Mouse (Mus musculus) liver, postnatal 0 days (tissue): ENCODE data around the gene Npas1. TPM values are rescaled to one million over a fixed set of nuclear protein-coding genes. Genes with fewer than 3 reads are reported as not detected.

Experiments used
- ATAC-seq: fragments of 200-750 bp; cut with Nextera tagmentation; 2 replicates; pipeline ENCODE4 v1.8.0; 2017; ENCODE audit warnings: mild to moderate bottlenecking, moderate library complexity
- DNase-seq: peaks from one replicate; pipeline ENCODE4 v3.0.0-alpha.2; 2016
- H3K27ac ChIP-seq: fragments of 300-500 bp; sonication (generic); 2 replicates; pipeline ENCODE4 v1.5.1; 2014; ENCODE audit warnings: antibody characterized with exemption, moderate library complexity, mild to moderate bottlenecking, low read depth
- H3K27me3 ChIP-seq: fragments of 300-500 bp; sonication (generic); 2 replicates; pipeline ENCODE4 v1.6.1; 2014; ENCODE audit warnings: low read length, control low read depth, mixed read lengths; ENCODE audit not compliant: insufficient read depth
- H3K36me3 ChIP-seq: fragments of 300-500 bp; sonication (generic); replicated peaks from 2 replicates; pipeline ENCODE4 v1.6.1; 2014; ENCODE audit warnings: mild to moderate bottlenecking, control low read depth, low read length, moderate library complexity, mixed read lengths; ENCODE audit not compliant: insufficient read depth
- H3K4me1 ChIP-seq: fragments of 300-500 bp; sonication (generic); 2 replicates; pipeline ENCODE4 v1.6.1; 2014; ENCODE audit warnings: antibody characterized with exemption, mild to moderate bottlenecking, control low read depth; ENCODE audit not compliant: insufficient read depth
- H3K4me2 ChIP-seq: fragments of 300-500 bp; sonication (generic); 2 replicates; pipeline ENCODE4 v1.6.1; 2014; ENCODE audit warnings: low read depth, mild to moderate bottlenecking, low read length, moderate library complexity, mixed read lengths
- H3K4me3 ChIP-seq: fragments of 300-500 bp; sonication (generic); 2 replicates; pipeline ENCODE4 v1.5.1; 2014; ENCODE audit warnings: low read depth, low read length
- H3K9ac ChIP-seq: fragments of 300-500 bp; sonication (generic); replicated peaks from 2 replicates; pipeline ENCODE4 v1.6.1; 2014; ENCODE audit warnings: mild to moderate bottlenecking, moderate library complexity
- H3K9me3 ChIP-seq: fragments of 300-500 bp; sonication (generic); 2 replicates; pipeline ENCODE4 v1.6.1; 2016; ENCODE audit warnings: mild to moderate bottlenecking, control low read depth, low read length, mixed read lengths
- CTCF ChIP-seq: sonication (generic); IDR thresholded peaks from 2 replicates; pipeline ENCODE4 v1.5.1; 2016; ENCODE audit warnings: antibody characterized with exemption, low read depth
- EP300 ChIP-seq: IDR thresholded peaks from 2 replicates; pipeline ENCODE4 v1.6.1; 2016; ENCODE audit warnings: antibody characterized with exemption, low read depth, mild to moderate bottlenecking
- WGBS: fragments of 180-500 bp; shearing (Covaris S2); extraction: QIAGEN DNeasy Blood & Tissue Kit; methylation state at CpG from one replicate; pipeline ENCODE4 v1.1.7; 2014; ENCODE audit not compliant: insufficient replicate concordance; 5-methylcytosine and 5-hydroxymethylcytosine counted together
- polyA plus RNA-seq: library from polyadenylated mRNA; unstranded; fragments of >200 nt; fragmentation: Nextera tagmentation; extraction: Ambion mirVana; gene quantifications from 2 replicates; pipeline ENCODE4 v1.2.1, GENCODE M21; 2015

Gene Npas1
- polyA plus RNA-seq, 1 experiment from 2014 or later = 0.11 TPM

DNA sequence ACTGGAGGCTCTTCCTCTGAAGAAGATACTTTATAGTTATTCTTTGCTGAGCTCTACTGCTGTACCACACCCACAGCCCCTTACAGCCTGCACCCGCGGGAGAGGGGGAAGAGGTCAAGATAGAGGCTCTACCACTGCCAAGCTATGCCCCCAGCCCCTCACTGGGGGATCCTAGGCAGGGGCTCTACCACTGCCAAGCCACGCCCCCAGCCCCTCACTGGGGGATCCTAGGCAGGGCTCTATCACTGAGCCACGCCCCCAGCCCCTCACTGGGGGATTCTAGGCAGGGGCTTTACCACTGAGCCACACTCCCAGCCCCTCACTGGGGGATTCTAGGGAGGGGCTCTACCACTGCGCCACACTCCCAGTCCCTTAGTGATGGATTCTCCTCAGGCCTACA is 21.2 kb downstream of the Npas1 start:
- 87% methylated on average over 5 of the region's 5 CpGs for WGBS
- H3K27me3 ChIP-seq = no peaks in the 10 kb centered on the region
- no peak overlapping the region for H3K9ac ChIP-seq
- DNase-seq = no peak
- H3K4me3 ChIP-seq = no peak overlapping the region
- H3K27ac ChIP-seq = no peak overlapping the region
- no peak overlapping the region for H3K4me2 ChIP-seq
- ATAC-seq = no peak
- no peaks in the 10 kb centered on the region for H3K9me3 ChIP-seq
- peaks cover 15% of the 10 kb centered on the region for H3K4me1 ChIP-seq
- no peak for TF ChIP-seq EP300
- H3K36me3 ChIP-seq = 0 out of 2 replicates have a peak, but pooled peaks cover 5% of the 10 kb centered on the region

DNA sequence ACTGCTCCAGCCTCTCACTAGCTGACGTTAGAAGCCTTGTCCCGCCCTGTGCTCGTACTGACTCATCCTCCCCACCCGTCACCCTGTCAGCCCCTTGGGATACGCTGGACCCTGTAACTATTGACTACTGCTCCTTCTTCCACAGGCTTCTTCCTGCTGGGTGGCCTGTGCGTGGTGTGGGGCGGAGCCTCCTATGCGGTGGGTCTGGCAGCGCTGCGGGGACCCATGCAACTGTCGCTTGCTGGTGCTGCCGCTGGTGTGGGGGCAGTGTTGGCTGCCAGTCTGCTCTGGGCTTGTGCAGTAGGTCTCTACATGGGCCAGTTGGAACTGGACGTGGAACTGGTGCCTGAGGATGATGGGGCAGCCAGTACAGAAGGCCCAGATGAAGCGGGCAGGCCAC is 22.5 kb downstream of the Npas1 start:
- Histone ChIP-seq H3K27me3 (no peaks in the 10 kb centered on the region), H3K9ac (no peak overlapping the region), H3K4me1 (peaks cover 15% of the 10 kb centered on the region), H3K4me2 (no peak overlapping the region), H3K4me3 (no peak overlapping the region), H3K36me3 (0 out of 2 replicates have a peak, but pooled peaks cover 5% of the 10 kb centered on the region), H3K27ac (no peak overlapping the region), H3K9me3 (no peaks in the 10 kb centered on the region)
- TF ChIP-seq CTCF (no peak), EP300 (no peak)
- WGBS = 89% methylated on average over 14 of the region's 14 CpGs
- ATAC-seq (no peak), DNase-seq (no peak)

DNA sequence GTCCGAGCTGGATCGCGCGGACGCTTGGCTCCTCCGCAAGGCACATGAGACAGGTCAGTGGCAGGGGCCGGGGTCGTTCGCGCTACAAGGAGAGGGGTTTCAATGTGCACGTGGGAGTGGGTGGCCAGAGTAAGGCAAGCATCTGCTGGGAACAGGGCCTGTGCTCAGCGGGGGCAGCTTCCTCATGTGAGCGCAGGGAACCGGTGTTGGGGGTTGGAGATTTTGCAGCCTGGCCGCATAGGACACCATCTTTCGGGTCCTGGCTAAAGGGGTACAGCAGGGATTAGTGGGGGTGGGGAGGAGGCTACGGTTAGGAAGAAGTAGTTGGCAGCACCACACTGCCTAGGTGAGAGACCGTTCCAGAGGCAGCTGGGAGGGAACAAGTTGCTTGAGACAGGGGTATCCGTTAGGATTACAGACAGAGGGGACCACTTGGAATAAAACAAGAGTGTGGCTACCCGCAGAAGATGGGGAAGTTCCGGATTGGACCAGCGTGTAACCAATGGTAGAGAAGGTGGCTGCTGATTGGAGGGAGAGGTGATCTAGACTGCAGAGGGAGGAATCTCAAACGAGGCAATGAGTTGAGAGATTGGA is 24.3 kb downstream of the Npas1 start:
- peak overlapping the region; percentile 89 for H3K4me3 ChIP-seq
- peak overlapping the region; percentile 71 for H3K9ac ChIP-seq
- no peaks in the 10 kb centered on the region for H3K9me3 ChIP-seq
- 0 out of 2 replicates have a peak, but pooled peaks cover 5% of the 10 kb centered on the region for H3K36me3 ChIP-seq
- H3K27ac ChIP-seq = peak overlapping the region; percentile 41; the same call in 1 of the 2 replicates
- H3K27me3 ChIP-seq = no peaks in the 10 kb centered on the region
- TF ChIP-seq CTCF (no peak), EP300 (no peak)
- peak overlapping the region; percentile 98 for H3K4me2 ChIP-seq
- H3K4me1 ChIP-seq = peaks cover 15% of the 10 kb centered on the region
- ATAC-seq (peak; percentile 29), DNase-seq (no peak)
- WGBS = 2% methylated on average over 23 of the region's 23 CpGs

DNA sequence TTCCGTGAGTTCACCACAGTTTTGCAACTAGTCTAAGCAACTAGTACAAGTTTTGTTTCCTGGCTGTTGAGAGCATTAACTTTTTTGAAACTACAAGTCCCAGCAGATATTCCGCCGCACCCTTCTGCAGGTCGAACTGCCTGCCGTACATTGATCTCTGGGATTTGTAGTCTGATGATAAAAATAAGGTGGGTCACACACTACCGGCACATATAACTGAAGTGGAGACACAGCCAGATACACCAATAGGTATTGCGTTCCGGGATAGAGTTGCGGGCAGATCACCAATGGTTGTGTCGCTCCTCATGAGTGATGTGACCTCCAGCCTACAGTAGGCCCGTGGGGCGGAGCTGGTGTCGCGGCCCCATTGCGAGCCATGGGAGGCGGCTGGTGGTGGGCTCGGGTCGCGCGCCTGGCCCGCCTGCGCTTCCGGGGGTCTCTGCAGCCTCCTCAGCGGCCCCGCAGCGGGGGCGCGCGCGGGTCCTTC is 24.9 kb downstream of the Npas1 start, which contains the start of gene Tmem160:
Gene Tmem160 (plus strand): TSS at position 193 of the 487 bp plus-strand sequence.
- Histone ChIP-seq H3K9ac (peak within 1 kb of the TSS; percentile 71), H3K4me3 (peak within 1 kb of the TSS; percentile 89), H3K36me3 (0 out of 2 replicates have a peak, but pooled peaks cover 5% of the 10 kb centered on the region), H3K27me3 (no peaks in the 10 kb centered on the region), H3K4me1 (peaks cover 15% of the 10 kb centered on the region), H3K27ac (peak within 1 kb of the TSS; percentile 41; the same call in 1 of the 2 replicates), H3K9me3 (no peaks in the 10 kb centered on the region), H3K4me2 (peak within 1 kb of the TSS; percentile 98)
- TF ChIP-seq EP300 (no peak), CTCF (no peak)
- DNase-seq (peak; percentile 84), ATAC-seq (peak; percentile 100)
- under 1% methylated on average over 13 of the region's 30 CpGs for WGBS

DNA sequence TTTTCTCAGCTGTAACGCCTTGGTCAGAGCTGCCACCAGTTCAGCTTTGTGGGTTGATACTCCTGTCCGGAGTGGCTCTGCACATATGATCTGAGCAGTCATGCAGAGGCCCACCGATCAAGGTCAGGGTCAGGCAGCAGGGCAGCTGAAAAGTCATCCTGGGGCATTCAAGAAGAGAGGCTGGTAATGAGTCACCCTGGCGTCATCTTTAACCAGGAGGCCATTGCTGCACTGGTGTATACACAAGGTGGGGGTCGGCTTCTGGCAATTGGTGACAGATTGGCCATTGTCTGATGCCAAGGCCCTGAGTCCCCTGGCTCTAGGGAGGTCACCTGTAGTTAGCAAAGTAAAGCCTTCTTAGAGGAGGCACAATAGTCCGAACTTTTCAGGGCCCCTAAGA is 25.9 kb downstream of the Npas1 start:
- Histone ChIP-seq H3K27ac (no peak overlapping the region), H3K36me3 (0 out of 2 replicates have a peak, but pooled peaks cover 5% of the 10 kb centered on the region), H3K9ac (no peak overlapping the region), H3K9me3 (no peaks in the 10 kb centered on the region), H3K4me1 (peaks cover 15% of the 10 kb centered on the region), H3K27me3 (no peaks in the 10 kb centered on the region), H3K4me2 (no peak overlapping the region), H3K4me3 (no peak overlapping the region)
- TF ChIP-seq EP300 = no peak
- no peak for TF ChIP-seq CTCF
- DNase-seq (no peak), ATAC-seq (no peak)
- 67% methylated on average over 6 of the region's 6 CpGs for WGBS

GRCm38 (mm10) chr7:16441241-16441640 is 36.3 kb downstream of the Npas1 start:
- Histone ChIP-seq H3K9ac (no peak overlapping the region), H3K27me3 (no peaks in the 10 kb centered on the region), H3K9me3 (no peaks in the 10 kb centered on the region), H3K36me3 (peaks cover 3% of the 10 kb centered on the region; the same call in 1 of the 2 replicates), H3K4me3 (no peak overlapping the region), H3K4me2 (no peak overlapping the region), H3K27ac (no peak overlapping the region), H3K4me1 (no peaks in the 10 kb centered on the region)
- TF ChIP-seq EP300 (no peak), CTCF (peak; percentile 66)
- ATAC-seq = peak; percentile 33; the same call in 1 of the 2 replicates
- DNase-seq = peak; percentile 57
